Mouse (Mus musculus) heart, adult 2 months (tissue): ENCODE results near the gene Birc5. TPM values are rescaled to one million over a fixed set of nuclear protein-coding genes. Genes with fewer than 3 reads are reported as not detected.

Source experiments
- DNase-seq, 2 experiments: peaks; one replicate each; pipeline ENCODE4 v3.0.0; 2021
- H3K27ac ChIP-seq: fragments of 200-600 bp; 2 replicates; pipeline ENCODE4 v1.8.1; 2022
- H3K27me3 ChIP-seq: fragments of 200-500 bp; 2 replicates; pipeline ENCODE4 v1.6.1; 2012; ENCODE audit warnings: mild to moderate bottlenecking, low read length, inconsistent platforms, mixed read lengths; ENCODE audit not compliant: control insufficient read depth, insufficient read depth
- H3K36me3 ChIP-seq: fragments of 200-500 bp; 2 replicates; pipeline ENCODE4 v1.6.1; 2012; ENCODE audit warnings: low read length, inconsistent platforms; ENCODE audit not compliant: control insufficient read depth, insufficient read depth
- H3K4me1 ChIP-seq: fragments of 200-500 bp; 2 replicates; pipeline ENCODE4 v1.6.1; 2011; ENCODE audit warnings: low read length; ENCODE audit not compliant: control insufficient read depth, insufficient read depth
- H3K4me3 ChIP-seq: fragments of 200-600 bp; 2 replicates; pipeline ENCODE4 v1.8.1; 2022
- H3K79me2 ChIP-seq: fragments of 200-500 bp; replicated peaks from 2 replicates; pipeline ENCODE4 v1.6.1; 2012; ENCODE audit warnings: mild to moderate bottlenecking, inconsistent platforms, low read length, moderate library complexity, mixed read lengths; ENCODE audit not compliant: control insufficient read depth, insufficient read depth
- H3K9ac ChIP-seq: fragments of 200-500 bp; 2 replicates; pipeline ENCODE4 v1.6.1; 2012; ENCODE audit warnings: low read depth, mild to moderate bottlenecking, control low read depth, inconsistent platforms, low read length, mixed read lengths
- CTCF ChIP-seq: fragments of 200-600 bp; IDR thresholded peaks from 2 replicates; pipeline ENCODE4 v1.8.1; 2022; ENCODE audit warnings: antibody characterized with exemption, mild to moderate bottlenecking, moderate library complexity
- EP300 ChIP-seq: fragments of 200-500 bp; IDR thresholded peaks from 2 replicates; pipeline ENCODE4 v1.6.1; 2011; ENCODE audit warnings: low read depth, low read length, control low read depth; ENCODE audit not compliant: insufficient read depth
- POLR2A ChIP-seq: fragments of 200-500 bp; IDR thresholded peaks from 2 replicates; pipeline ENCODE4 v1.6.1; 2011; ENCODE audit warnings: mild to moderate bottlenecking, low read depth, low read length, control low read depth; ENCODE audit not compliant: insufficient read depth
- WGBS: fragments of 180-500 bp; shearing (Covaris S2); methylation state at CpG from one replicate; pipeline ENCODE4 v1.1.7; 2018; 5-methylcytosine and 5-hydroxymethylcytosine counted together
- intact Hi-C: fragments of 180-260 bp; cut with DNase I; formaldehyde crosslinking; loops from one replicate; pipeline ENCODE4 v1.15.1; 2025
- polyA plus RNA-seq: library from polyadenylated mRNA; depleted of rRNA; stranded (reverse); fragments of >200 nt; gene quantifications from 2 replicates; pipeline ENCODE4 v1.2.3, GENCODE M21; 2012
- total RNA-seq, 2 experiments: library from RNA; stranded (reverse); gene quantifications; 2 replicates each; pipeline ENCODE4 v1.2.3; 2021

The Birc5 gene
- total and polyA plus RNA-seq, 3 experiments = 0.18 to 0.80 (median 0.35) TPM

GRCm38 (mm10) chr11:117863174-117863856, 14.3 kb downstream of the Birc5 start:
- H3K4me1 ChIP-seq = no peaks in the 10 kb centered on the region
- H3K79me2 ChIP-seq = no peaks in the 10 kb centered on the region
- DNase-seq = no peak
- intact Hi-C loops = no loop called here
- H3K27ac ChIP-seq = no peak overlapping the region
- WGBS = 54% methylated on average over 11 of the region's 11 CpGs
- H3K4me3 ChIP-seq = no peak overlapping the region
- H3K27me3 ChIP-seq = peaks cover 6% of the 10 kb centered on the region; the same call in 1 of the 2 replicates
- H3K9ac ChIP-seq = no peak overlapping the region
- TF ChIP-seq EP300 = no peak
- no peaks in the 10 kb centered on the region for H3K36me3 ChIP-seq

DNA sequence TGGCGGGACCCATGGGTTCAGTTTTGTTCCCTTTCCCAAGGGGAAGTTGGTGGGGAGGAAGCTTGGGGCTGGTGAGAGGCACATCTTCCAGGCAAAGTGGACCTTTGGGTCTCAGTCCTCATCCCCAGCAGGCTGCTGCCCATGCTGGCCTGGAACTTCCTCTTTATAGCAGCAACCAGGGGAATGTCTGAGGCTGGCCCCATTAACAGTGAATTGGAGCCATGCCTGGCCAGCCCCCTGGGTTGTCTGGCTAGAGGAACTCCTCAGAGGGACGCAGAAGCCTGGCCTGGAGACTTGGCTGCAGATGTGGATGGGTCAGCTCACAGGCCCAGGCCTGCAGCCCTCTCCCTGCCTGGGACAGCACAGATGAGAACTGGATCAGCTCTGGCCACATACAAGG, 15.8 kb downstream of the Birc5 start:
- no peak overlapping the region for H3K27ac ChIP-seq
- TF ChIP-seq CTCF = no peak
- TF ChIP-seq POLR2A = no peak
- peaks cover 6% of the 10 kb centered on the region; the same call in 1 of the 2 replicates for H3K27me3 ChIP-seq
- 62% methylated on average over 2 of the region's 2 CpGs for WGBS
- H3K9ac ChIP-seq = no peak overlapping the region
- no peaks in the 10 kb centered on the region for H3K36me3 ChIP-seq
- no peak overlapping the region for H3K4me3 ChIP-seq
- intact Hi-C loops = no loop called here
- H3K79me2 ChIP-seq = no peaks in the 10 kb centered on the region
- no peaks in the 10 kb centered on the region for H3K4me1 ChIP-seq
- no peak for DNase-seq

GRCm38 (mm10) chr11:117865988-117866387, 16.9 kb downstream of the Birc5 start:
- Histone ChIP-seq H3K27ac (no peak overlapping the region), H3K4me3 (no peak overlapping the region), H3K36me3 (no peaks in the 10 kb centered on the region), H3K9ac (no peak overlapping the region), H3K27me3 (no peaks in the 10 kb centered on the region), H3K4me1 (no peaks in the 10 kb centered on the region), H3K79me2 (no peaks in the 10 kb centered on the region)
- 69% methylated on average over 6 of the region's 6 CpGs for WGBS
- TF ChIP-seq EP300 (no peak), CTCF (no peak), POLR2A (no peak)
- intact Hi-C loops = no loop called here
- DNase-seq = no peak

DNA sequence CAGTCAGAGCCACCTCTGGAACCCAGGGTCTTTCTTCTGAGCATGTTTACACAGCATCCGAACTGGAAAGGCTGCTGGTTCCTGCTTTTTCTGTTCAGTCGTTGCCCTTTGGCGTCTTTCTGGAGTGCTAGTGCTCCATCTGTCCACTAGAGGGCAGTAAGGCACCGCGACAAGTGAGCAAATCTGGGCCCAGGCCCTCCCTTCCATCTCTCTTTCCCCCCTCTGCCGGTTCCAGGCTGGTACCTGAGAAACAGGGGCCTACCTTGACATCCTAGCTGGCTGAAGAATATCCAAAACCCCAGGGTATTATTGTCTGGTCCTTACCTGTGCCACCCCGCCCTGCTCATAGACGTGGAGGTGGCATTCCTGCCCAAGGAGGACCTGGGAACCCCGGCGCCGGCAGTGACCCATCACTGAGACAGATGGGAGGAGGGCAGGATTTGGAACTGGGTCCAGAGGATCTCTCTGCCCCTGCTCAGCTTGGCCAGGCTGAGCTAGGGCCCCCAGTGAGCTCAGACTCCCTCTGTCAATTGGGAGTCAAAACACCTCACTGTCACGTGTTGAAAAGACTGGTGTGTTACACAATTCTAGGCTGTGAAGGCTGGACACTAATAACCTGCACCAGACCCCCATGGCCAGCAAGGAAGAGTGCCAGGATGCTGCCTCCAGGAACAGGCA, 21.8 kb downstream of the Birc5 start:
- Histone ChIP-seq H3K4me3 (no peak overlapping the region), H3K79me2 (no peaks in the 10 kb centered on the region), H3K27ac (no peak overlapping the region), H3K9ac (no peak overlapping the region), H3K27me3 (no peaks in the 10 kb centered on the region), H3K36me3 (no peaks in the 10 kb centered on the region), H3K4me1 (peaks cover 3% of the 10 kb centered on the region)
- DNase-seq = peak; percentile 75 to 77
- 42% methylated on average over 12 of the region's 12 CpGs for WGBS
- intact Hi-C loops = loop anchor here (1.0 to 5.0 kb wide), 5 partner anchors 42 to 351 kb away; partner anchors contain the start of gene Socs3
- TF ChIP-seq POLR2A = no peak
- TF ChIP-seq EP300 = peak; percentile 97
- peak; percentile 99 for TF ChIP-seq CTCF

DNA sequence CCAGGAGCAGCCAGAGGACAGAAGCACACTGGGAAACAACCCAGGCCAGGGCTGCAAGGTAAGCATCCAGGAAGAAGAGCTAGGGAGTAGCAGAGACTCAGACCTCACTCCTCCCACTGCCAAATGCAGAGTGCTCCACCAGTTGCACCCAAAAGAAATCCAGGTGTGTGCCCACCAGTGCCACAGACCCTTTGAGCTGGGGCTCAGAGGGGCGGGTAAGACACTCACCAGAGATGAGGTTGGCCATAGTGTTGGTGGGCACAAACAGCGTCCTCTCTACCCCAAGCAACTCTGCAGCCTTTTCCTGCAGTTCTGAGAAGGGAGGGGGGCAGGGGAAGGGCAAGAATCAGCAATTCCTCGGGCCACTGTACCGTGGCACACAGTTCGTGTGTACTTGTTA, 22.3 kb downstream of the Birc5 start:
- H3K27me3 ChIP-seq = no peaks in the 10 kb centered on the region

More for the DNA sequence above, 22.3 kb downstream of the Birc5 start:
- no peak for DNase-seq
- intact Hi-C loops = loop anchor here (2.0 to 5.0 kb wide), 3 partner anchors 41 to 351 kb away; partner anchors contain the start of gene Socs3
- Histone ChIP-seq H3K27ac (no peak overlapping the region), H3K36me3 (no peaks in the 10 kb centered on the region), H3K9ac (no peak overlapping the region), H3K79me2 (no peaks in the 10 kb centered on the region), H3K4me3 (no peak overlapping the region), H3K4me1 (peaks cover 3% of the 10 kb centered on the region)
- WGBS = 86% methylated on average over 5 of the region's 5 CpGs
- TF ChIP-seq CTCF (no peak), POLR2A (no peak), EP300 (no peak)
